Mouse (Mus musculus): ENCODE measurements around the gene Brsk1.
A peak's percentile ranks its signal among the peaks of the same experiment; 100 is the strongest.

Gene Brsk1

GRCm38 (mm10) chr7:4740309-4740727 lies 49.9 kb downstream of the Brsk1 start:
- no peak for DNase-seq

GRCm38 (mm10) chr7:4741151-4741550 lies 50.7 kb downstream of the Brsk1 start:
- peak; percentile 17 to 37 for DNase-seq

GRCm38 (mm10) chr7:4741672-4742481 lies 51.5 kb downstream of the Brsk1 start:
- no peak for DNase-seq

GRCm38 (mm10) chr7:4742482-4742819 lies 52.0 kb downstream of the Brsk1 start:
- DNase-seq = no peak

- no peak for DNase-seq
Observed at GRCm38 (mm10) chr7:4743354-4743753, 53.0 kb downstream of the Brsk1 start.

- no peak for DNase-seq
Observed at GRCm38 (mm10) chr7:4744886-4745285, 54.5 kb downstream of the Brsk1 start.

- DNase-seq = no peak
Observed at GRCm38 (mm10) chr7:4746326-4746980, 56.0 kb downstream of the Brsk1 start.

GRCm38 (mm10) chr7:4747156-4747899 lies 56.9 kb downstream of the Brsk1 start:
- DNase-seq = no peak

- no peak for DNase-seq
Observed at GRCm38 (mm10) chr7:4748321-4748720, 57.9 kb downstream of the Brsk1 start.

- no peak for DNase-seq
Observed at GRCm38 (mm10) chr7:4749169-4749568, 58.8 kb downstream of the Brsk1 start.

- DNase-seq = peak; percentile 23 to 44
Observed at GRCm38 (mm10) chr7:4751971-4752820, 61.8 kb downstream of the Brsk1 start.

- DNase-seq = peak; percentile 83 to 91
Observed at GRCm38 (mm10) chr7:4752821-4753570, 62.6 kb downstream of the Brsk1 start, which contains the start of gene Cox6b2. Gene Cox6b2, minus strand, starts transcription at chr7:4753094.

GRCm38 (mm10) chr7:4759670-4760069 lies 69.3 kb downstream of the Brsk1 start:
- no peak for DNase-seq

- no peak for DNase-seq
Observed at GRCm38 (mm10) chr7:4764946-4765710, 74.7 kb downstream of the Brsk1 start.

Measured in thymus, postnatal 36 days (tissue).